Mouse (Mus musculus) midbrain, embryonic 16.5 days (tissue): ENCODE results near the gene Lrrc26. TPM values are rescaled to one million over a fixed set of nuclear protein-coding genes. Genes with fewer than 3 reads are reported as not detected.

Experiments used
- polyA plus RNA-seq: library from polyadenylated mRNA; unstranded; fragments of >200 nt; fragmentation: Nextera tagmentation; extraction: Ambion mirVana; gene quantifications from 2 replicates; pipeline ENCODE4 v1.2.1, GENCODE M21; 2015

The Lrrc26 gene
- polyA plus RNA-seq, 1 experiment from 2014 or later, result not detected

Other genes starting within 250 kb of the Lrrc26 start
- 176 and 188 TPM in 2 replicates for gene Nsmf, start 235.6 kb upstream of the Lrrc26 start, polyA plus RNA-seq
- gene Entpd8, start 209.6 kb upstream of the Lrrc26 start, polyA plus RNA-seq, result not detected in 2 replicates
- not detected in 2 replicates for gene Noxa1, start 194.8 kb upstream of the Lrrc26 start, polyA plus RNA-seq
- gene Nrarp, start 109.2 kb upstream of the Lrrc26 start, polyA plus RNA-seq, result 13.1 and 15.0 TPM in 2 replicates
- gene Tor4a, start 93.0 kb upstream of the Lrrc26 start, polyA plus RNA-seq, result 1.2 and 1.4 TPM in 2 replicates
- gene Nelfb, start 78.4 kb upstream of the Lrrc26 start, polyA plus RNA-seq, result 116 and 117 TPM in 2 replicates
- gene Stpg3, start 75.3 kb upstream of the Lrrc26 start, polyA plus RNA-seq, result not detected in 2 replicates
- 0.43 TPM in 1 of 2 replicates, not detected in the other for gene Fam166a, start 71.2 kb upstream of the Lrrc26 start, polyA plus RNA-seq
- gene Tubb4b, start 65.2 kb upstream of the Lrrc26 start, polyA plus RNA-seq, result 366 and 421 TPM in 2 replicates
- gene Slc34a3, start 55.6 kb upstream of the Lrrc26 start, polyA plus RNA-seq, result not detected in 2 replicates
- not detected in 2 replicates for gene Rnf224, start 53.1 kb upstream of the Lrrc26 start, polyA plus RNA-seq
- 144 and 176 TPM in 2 replicates for gene Rnf208, start 47.7 kb upstream of the Lrrc26 start, polyA plus RNA-seq
- 0.25 and 0.48 TPM in 2 replicates for gene Cysrt1, start 47.5 kb upstream of the Lrrc26 start, polyA plus RNA-seq
- 4.3 and 4.7 TPM in 2 replicates for gene AL732309.1, start 43.1 kb upstream of the Lrrc26 start, polyA plus RNA-seq
- gene Tmem203, start 34.5 kb upstream of the Lrrc26 start, polyA plus RNA-seq, result 12.4 and 12.7 TPM in 2 replicates
- 15.6 and 15.9 TPM in 2 replicates for gene Tprn, start 27.3 kb upstream of the Lrrc26 start, polyA plus RNA-seq
- 172 and 175 TPM in 2 replicates for gene Ssna1, start 17.5 kb upstream of the Lrrc26 start, polyA plus RNA-seq
- 141 and 144 TPM in 2 replicates for gene Anapc2, start 17.4 kb upstream of the Lrrc26 start, polyA plus RNA-seq
- not detected in 2 replicates for gene Tmem210, start 1.8 kb upstream of the Lrrc26 start, polyA plus RNA-seq
- 44.0 and 52.7 TPM in 2 replicates for gene Grin1, start 29.3 kb downstream of the Lrrc26 start, polyA plus RNA-seq
- 50.7 and 51.0 TPM in 2 replicates for gene Man1b1, start 42.4 kb downstream of the Lrrc26 start, polyA plus RNA-seq
- 22.6 and 26.2 TPM in 2 replicates for gene Dpp7, start 66.4 kb downstream of the Lrrc26 start, polyA plus RNA-seq
- 4.6 and 5.2 TPM in 2 replicates for gene Uap1l1, start 75.8 kb downstream of the Lrrc26 start, polyA plus RNA-seq
- gene Sapcd2, start 82.4 kb downstream of the Lrrc26 start, polyA plus RNA-seq, result 9.0 and 9.2 TPM in 2 replicates
- gene Entpd2, start 106.0 kb downstream of the Lrrc26 start, polyA plus RNA-seq, result 3.7 and 9.0 TPM in 2 replicates
- 481 and 529 TPM in 2 replicates for gene Npdc1, start 109.4 kb downstream of the Lrrc26 start, polyA plus RNA-seq
- gene Fut7, start 133.4 kb downstream of the Lrrc26 start, polyA plus RNA-seq, result 0.09 and 0.80 TPM in 2 replicates
- 17.3 and 18.3 TPM in 2 replicates for gene Abca2, start 138.8 kb downstream of the Lrrc26 start, polyA plus RNA-seq
- gene Clic3, start 166.9 kb downstream of the Lrrc26 start, polyA plus RNA-seq, result 2.8 and 3.4 TPM in 2 replicates
- 121 and 130 TPM in 2 replicates for gene Paxx, start 171.2 kb downstream of the Lrrc26 start, polyA plus RNA-seq
- 465 and 593 TPM in 2 replicates for gene Ptgds, start 180.1 kb downstream of the Lrrc26 start, polyA plus RNA-seq
- not detected in 2 replicates for gene Lcn12, start 204.0 kb downstream of the Lrrc26 start, polyA plus RNA-seq
- 137 and 139 TPM in 2 replicates for gene Fbxw5, start 210.8 kb downstream of the Lrrc26 start, polyA plus RNA-seq
- 5.1 and 5.9 TPM in 2 replicates for gene C8g, start 211.8 kb downstream of the Lrrc26 start, polyA plus RNA-seq